Mouse (Mus musculus) MEL (cell line): ENCODE measurements around the gene Abhd12. TPM values are rescaled to one million over a fixed set of nuclear protein-coding genes. Genes with fewer than 3 reads are reported as not detected.

ENCODE experiments used
- DNase-seq: peaks from one replicate; pipeline ENCODE4 v3.0.0; 2011; ENCODE audit warnings: low read depth, low spot score
- H3K27ac ChIP-seq: 2 replicates; pipeline ENCODE4 v1.5.1; 2012; ENCODE audit warnings: low read depth, mild to moderate bottlenecking, control low read depth, low read length, moderate library complexity; ENCODE audit not compliant: control insufficient read depth
- H3K27me3 ChIP-seq, 2 experiments: fragments of 150-350 bp in 1 of 2; sonication (generic) in 1 of 2; 2 replicates each; pipeline ENCODE4 v1.6.1; 2012; ENCODE audit warnings: low read length in 2 of 2, mild to moderate bottlenecking in 2 of 2, improper control_type of control experiment in 1 of 2, moderate library complexity in 1 of 2; ENCODE audit not compliant: insufficient read depth in 2 of 2, control insufficient read depth in 1 of 2
- H3K36me3 ChIP-seq, 2 experiments: 2 replicates each; pipeline ENCODE4 v1.6.1; 2012 to 2014; ENCODE audit warnings: low read length in 2 of 2, improper control_type of control experiment in 1 of 2, inconsistent platforms in 1 of 2, mild to moderate bottlenecking in 1 of 2; ENCODE audit not compliant: insufficient read depth in 2 of 2, control insufficient read depth in 1 of 2
- H3K4me1 ChIP-seq, 2 experiments: fragments of 150-350 bp in 1 of 2; sonication (generic) in 1 of 2; 2 replicates each; pipeline ENCODE4 v1.6.1; 2012; ENCODE audit warnings: low read length in 2 of 2, improper control_type of control experiment in 1 of 2, mild to moderate bottlenecking in 1 of 2; ENCODE audit not compliant: insufficient read depth in 2 of 2, control insufficient read depth in 1 of 2
- H3K4me3 ChIP-seq, 2 experiments: fragments of 150-350 bp in 1 of 2; sonication (generic) in 1 of 2; 2 replicates each; pipeline ENCODE4 v1.5.1; 2012; ENCODE audit warnings: low read depth in 2 of 2, low read length in 2 of 2, mild to moderate bottlenecking in 2 of 2, moderate library complexity in 2 of 2, control low read depth in 1 of 2, improper control_type of control experiment in 1 of 2; ENCODE audit not compliant: control insufficient read depth in 1 of 2, insufficient read depth in 1 of 2
- H3K79me2 ChIP-seq: 2 replicates; pipeline ENCODE4 v1.6.1; 2012; ENCODE audit warnings: mild to moderate bottlenecking, low read length, moderate library complexity; ENCODE audit not compliant: control insufficient read depth, poor library complexity, insufficient read depth
- H3K9ac ChIP-seq: 2 replicates; pipeline ENCODE4 v1.6.1; 2012; ENCODE audit warnings: low read depth, mild to moderate bottlenecking, control low read depth, low read length, moderate library complexity; ENCODE audit not compliant: control insufficient read depth, poor library complexity, severe bottlenecking
- H3K9me3 ChIP-seq: fragments of 150-350 bp; sonication (generic); replicated peaks from 2 replicates; pipeline ENCODE4 v1.6.1; 2012; ENCODE audit warnings: mild to moderate bottlenecking, low read length, improper control_type of control experiment, moderate library complexity; ENCODE audit not compliant: insufficient read depth
- BHLHE40 ChIP-seq: IDR thresholded peaks from 2 replicates; pipeline ENCODE4 v1.6.1; 2012; ENCODE audit warnings: low read depth, mild to moderate bottlenecking, inconsistent platforms, low read length, improper control_type of control experiment, borderline replicate concordance
- CHD2 ChIP-seq: IDR thresholded peaks from 2 replicates; pipeline ENCODE4 v1.6.1; 2011; ENCODE audit warnings: low read length, improper control_type of control experiment
- CTCF ChIP-seq, 3 experiments: IDR thresholded peaks in 2 of 3; conservative IDR thresholded peaks in 1 of 3; 2 replicates each; pipeline ENCODE4 v1.5.1; 2011 to 2012; ENCODE audit warnings: low read length in 3 of 3, low read depth in 2 of 3, mild to moderate bottlenecking in 2 of 3, improper control_type of control experiment in 1 of 3, inconsistent platforms in 1 of 3, mixed read lengths in 1 of 3, moderate library complexity in 1 of 3; ENCODE audit not compliant: control insufficient read depth in 1 of 3, insufficient read depth in 1 of 3, poor library complexity in 1 of 3, severe bottlenecking in 1 of 3
- E2F4 ChIP-seq: IDR thresholded peaks from 2 replicates; pipeline ENCODE4 v1.6.1; 2011; ENCODE audit warnings: low read depth, low read length, improper control_type of control experiment, borderline replicate concordance
- ETS1 ChIP-seq: IDR thresholded peaks from 2 replicates; pipeline ENCODE4 v1.6.1; 2012; ENCODE audit warnings: low read depth, mild to moderate bottlenecking, inconsistent platforms, low read length, improper control_type of control experiment, moderate library complexity
- GABPA ChIP-seq: IDR thresholded peaks from 2 replicates; pipeline ENCODE4 v1.6.1; 2012; ENCODE audit warnings: low read depth, mild to moderate bottlenecking, inconsistent platforms, low read length, improper control_type of control experiment, moderate library complexity
- KAT2A ChIP-seq: conservative IDR thresholded peaks from 2 replicates; pipeline ENCODE4 v1.6.1; 2012; ENCODE audit warnings: low read depth, low read length, improper control_type of control experiment, inconsistent platforms
- MAX ChIP-seq: IDR thresholded peaks from 2 replicates; pipeline ENCODE4 v1.6.1; 2011; ENCODE audit warnings: low read length, improper control_type of control experiment
- MXI1 ChIP-seq: IDR thresholded peaks from 2 replicates; pipeline ENCODE4 v1.6.1; 2011; ENCODE audit warnings: mild to moderate bottlenecking, low read depth, low read length, improper control_type of control experiment
- MYB ChIP-seq: IDR thresholded peaks from 2 replicates; pipeline ENCODE4 v1.6.1; 2011; ENCODE audit warnings: mild to moderate bottlenecking, low read depth, low read length, improper control_type of control experiment
- NELFE ChIP-seq: IDR thresholded peaks from 2 replicates; pipeline ENCODE4 v1.6.1; 2011; ENCODE audit warnings: low read depth, low read length, improper control_type of control experiment
- NRF1 ChIP-seq: IDR thresholded peaks from 2 replicates; pipeline ENCODE4 v1.6.1; 2014; ENCODE audit warnings: low read depth, mild to moderate bottlenecking, inconsistent platforms, low read length, improper control_type of control experiment, moderate library complexity; ENCODE audit not compliant: poor library complexity, insufficient read depth, severe bottlenecking
- POLR2A ChIP-seq, 2 experiments: IDR thresholded peaks; 2 replicates each; pipeline ENCODE4 v1.6.1; 2011 to 2012; ENCODE audit warnings: low read length in 2 of 2, mild to moderate bottlenecking in 2 of 2, control low read depth in 1 of 2, improper control_type of control experiment in 1 of 2, low read depth in 1 of 2, moderate library complexity in 1 of 2; ENCODE audit not compliant: control insufficient read depth in 1 of 2, insufficient read depth in 1 of 2, poor library complexity in 1 of 2
- POLR2AphosphoS2 ChIP-seq: IDR thresholded peaks from 2 replicates; pipeline ENCODE4 v1.6.1; 2011; ENCODE audit warnings: low read length, improper control_type of control experiment
- POLR2AphosphoS5 ChIP-seq: IDR thresholded peaks from 2 replicates; pipeline ENCODE4 v1.6.1; 2012; ENCODE audit warnings: low read depth, borderline replicate concordance, mild to moderate bottlenecking, inconsistent platforms, low read length, moderate library complexity, mixed read lengths
- RAD21 ChIP-seq: IDR thresholded peaks from 2 replicates; pipeline ENCODE4 v1.6.1; 2011; ENCODE audit warnings: mild to moderate bottlenecking, low read depth, low read length, improper control_type of control experiment
- TAL1 ChIP-seq: IDR thresholded peaks from 2 replicates; pipeline ENCODE4 v1.6.1; 2012; ENCODE audit warnings: mild to moderate bottlenecking, inconsistent platforms, low read length, moderate library complexity, mixed read lengths
- TBP ChIP-seq: IDR thresholded peaks from 2 replicates; pipeline ENCODE4 v1.8.0; 2011; ENCODE audit warnings: low read depth, low read length, improper control_type of control experiment
- TCF12 ChIP-seq: IDR thresholded peaks from 2 replicates; pipeline ENCODE4 v1.6.1; 2014; ENCODE audit warnings: low read depth, mild to moderate bottlenecking, inconsistent platforms, low read length, improper control_type of control experiment, moderate library complexity
- UBTF ChIP-seq: IDR thresholded peaks from 2 replicates; pipeline ENCODE4 v1.6.1; 2012; ENCODE audit warnings: low read depth, mild to moderate bottlenecking, inconsistent platforms, low read length, improper control_type of control experiment, moderate library complexity, borderline replicate concordance; ENCODE audit not compliant: insufficient read depth
- ZC3H11A ChIP-seq: IDR thresholded peaks from 2 replicates; pipeline ENCODE4 v1.6.1; 2012; ENCODE audit warnings: low read depth, mild to moderate bottlenecking, inconsistent platforms, low read length, improper control_type of control experiment
- ZKSCAN1 ChIP-seq: IDR thresholded peaks from 2 replicates; pipeline ENCODE4 v1.6.1; 2012; ENCODE audit warnings: low read depth, mild to moderate bottlenecking, inconsistent platforms, low read length, improper control_type of control experiment, moderate library complexity
- ZNF384 ChIP-seq: IDR thresholded peaks from 2 replicates; pipeline ENCODE4 v1.6.1; 2012; ENCODE audit warnings: low read depth, mild to moderate bottlenecking, inconsistent platforms, low read length, improper control_type of control experiment
- polyA plus RNA-seq, 2 experiments: library from polyadenylated mRNA; stranded (reverse) in 1 of 2; unstranded in 1 of 2; fragments of >175 nt in 1 of 2; fragments of >200 nt in 1 of 2; gene quantifications; 2 replicates each; pipeline versions ENCODE4 v1.2.1 to v1.2.4; 2012; ENCODE audit warnings: low replicate concordance in 2 of 2, low read depth in 1 of 2; ENCODE audit not compliant: insufficient read length in 2 of 2, insufficient read depth in 1 of 2, missing spikeins in 1 of 2
- total RNA-seq: library from RNA; depleted of rRNA; stranded (reverse); fragments of 300-350 nt; gene quantifications from 2 replicates; pipeline ENCODE4 v1.2.3, GENCODE M21; 2012

Abhd12 gene
- total and polyA plus RNA-seq, 3 experiments, result 23.7 to 29.4 TPM; not detected in 1

DNA sequence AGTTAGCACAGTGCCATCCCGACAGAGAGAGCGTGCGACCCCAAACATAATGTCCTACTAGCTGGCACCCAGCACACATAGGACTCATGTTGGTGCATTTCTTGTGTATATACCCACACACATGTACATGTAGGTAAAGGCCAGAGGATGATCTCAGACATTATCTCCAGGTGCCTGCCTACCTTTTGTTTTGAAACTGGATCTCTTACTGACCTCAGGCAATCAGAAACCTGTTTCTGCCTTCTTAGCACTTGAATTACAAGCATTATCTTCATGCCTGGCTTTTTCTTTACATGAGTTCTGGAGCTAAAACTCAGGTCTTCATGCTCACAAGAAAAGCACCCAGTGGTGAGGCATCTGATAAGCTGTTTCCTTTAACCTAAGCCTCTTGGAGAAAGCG, 68.6 kb downstream of the Abhd12 start:
- H3K4me1 ChIP-seq, result no peaks in the 10 kb centered on the region
- no peak for DNase-seq
- no peaks in the 10 kb centered on the region for H3K9me3 ChIP-seq
- TF ChIP-seq BHLHE40, result no peak
- no peak for TF ChIP-seq POLR2AphosphoS2
- TF ChIP-seq RAD21, result no peak
- no peak for TF ChIP-seq CHD2
- TF ChIP-seq POLR2A (IDR thresholded peaks at IDR 0.05; ENCODE audit: control insufficient read depth in 1 of 2, insufficient read depth in 1 of 2, low read depth in 1 of 2, low read length in 2 of 2, poor library complexity in 1 of 2), result no peak
- TF ChIP-seq MAX, result no peak
- no peak for TF ChIP-seq NELFE
- TF ChIP-seq ZNF384, result no peak
- TF ChIP-seq ZKSCAN1, result no peak
- no peak for TF ChIP-seq CTCF (IDR thresholded peaks at IDR 0.05 in 2 of 3, conservative IDR thresholded peaks at IDR 0.05 in 1 of 3; ENCODE audit: control insufficient read depth in 1 of 3, insufficient read depth in 1 of 3, low read depth in 2 of 3, low read length in 3 of 3, poor library complexity in 1 of 3, severe bottlenecking in 1 of 3)
- no peak for TF ChIP-seq KAT2A
- no peak for TF ChIP-seq POLR2AphosphoS5
- TF ChIP-seq ETS1, result no peak
- no peak for TF ChIP-seq E2F4
- TF ChIP-seq ZC3H11A, result no peak
- no peak for TF ChIP-seq MYB
- TF ChIP-seq TBP, result no peak
- TF ChIP-seq TCF12, result no peak
- TF ChIP-seq GABPA, result no peak
- no peak for TF ChIP-seq TAL1
- TF ChIP-seq, all 39 proteins: peak for 0
- no peak overlapping the region for H3K9ac ChIP-seq
- H3K27me3 ChIP-seq, result no peaks in the 10 kb centered on the region
- no peak overlapping the region for H3K4me3 ChIP-seq
- no peak overlapping the region for H3K27ac ChIP-seq
- H3K36me3 ChIP-seq, result no peaks in the 10 kb centered on the region
- H3K79me2 ChIP-seq, result no peaks in the 10 kb centered on the region

DNA sequence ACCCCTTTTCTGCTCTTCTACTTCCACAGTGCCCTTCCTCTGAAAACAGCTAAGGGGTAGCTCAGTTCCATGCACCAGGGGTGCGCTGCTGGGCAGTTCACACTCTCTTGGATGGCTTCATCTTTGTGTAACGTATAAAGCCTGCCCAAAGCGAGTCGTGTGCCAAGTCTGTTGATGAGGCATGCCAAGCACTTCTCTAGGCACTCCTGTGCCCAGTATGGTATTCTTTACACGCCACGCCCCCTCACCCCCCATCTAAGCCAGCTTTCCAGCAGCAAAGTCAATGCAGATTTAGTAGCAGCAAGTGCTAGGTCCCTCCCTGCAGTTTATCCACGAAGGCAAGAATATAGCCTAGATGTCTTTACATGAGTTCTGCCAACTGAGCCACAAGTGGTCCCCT, 69.9 kb downstream of the Abhd12 start:
- Histone ChIP-seq H3K27ac (no peak overlapping the region), H3K36me3 (no peaks in the 10 kb centered on the region)
- no peak for TF ChIP-seq UBTF
- no peak for TF ChIP-seq MXI1
- TF ChIP-seq NRF1, result no peak
- TF ChIP-seq, all 39 proteins: peak for 0
- no peak overlapping the region for H3K9ac ChIP-seq
- H3K9me3 ChIP-seq, result no peaks in the 10 kb centered on the region
- H3K79me2 ChIP-seq, result no peaks in the 10 kb centered on the region
- no peak overlapping the region for H3K4me3 ChIP-seq
- H3K4me1 ChIP-seq, result no peaks in the 10 kb centered on the region
- H3K27me3 ChIP-seq, result no peaks in the 10 kb centered on the region
- DNase-seq, result no peak
